Mouse (Mus musculus): ENCODE results near the gene Srebf1.

Gene Srebf1

GRCm38 (mm10) chr11:60222469-60223236 is at the start of gene Srebf1:
Gene Srebf1 (minus strand): TSS chr11:60222581.
- in situ Hi-C loops (cut with MseI, MboI): no loop called here

DNA sequence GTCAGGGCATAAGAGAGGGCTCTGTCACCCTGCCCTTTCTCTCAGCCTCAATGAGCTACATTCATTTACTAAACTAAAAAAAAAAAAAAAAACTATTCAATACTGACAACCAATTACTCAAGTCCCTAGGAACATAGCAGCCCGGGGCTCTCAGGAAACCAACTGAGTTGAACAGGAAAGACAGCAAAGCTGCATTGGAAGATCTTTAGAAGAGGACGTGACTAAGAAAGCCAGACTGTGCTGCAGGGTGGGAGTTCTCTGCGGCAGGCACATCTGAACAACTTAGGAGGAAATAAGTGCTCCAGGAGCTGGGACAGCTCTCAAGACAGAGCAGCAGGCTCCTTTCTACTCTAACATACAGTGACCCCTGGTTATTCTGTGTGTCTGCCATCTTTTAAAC is 46.2 kb upstream of the Srebf1 start:
- in situ Hi-C loops (cut with MseI, MboI): no loop called here

DNA sequence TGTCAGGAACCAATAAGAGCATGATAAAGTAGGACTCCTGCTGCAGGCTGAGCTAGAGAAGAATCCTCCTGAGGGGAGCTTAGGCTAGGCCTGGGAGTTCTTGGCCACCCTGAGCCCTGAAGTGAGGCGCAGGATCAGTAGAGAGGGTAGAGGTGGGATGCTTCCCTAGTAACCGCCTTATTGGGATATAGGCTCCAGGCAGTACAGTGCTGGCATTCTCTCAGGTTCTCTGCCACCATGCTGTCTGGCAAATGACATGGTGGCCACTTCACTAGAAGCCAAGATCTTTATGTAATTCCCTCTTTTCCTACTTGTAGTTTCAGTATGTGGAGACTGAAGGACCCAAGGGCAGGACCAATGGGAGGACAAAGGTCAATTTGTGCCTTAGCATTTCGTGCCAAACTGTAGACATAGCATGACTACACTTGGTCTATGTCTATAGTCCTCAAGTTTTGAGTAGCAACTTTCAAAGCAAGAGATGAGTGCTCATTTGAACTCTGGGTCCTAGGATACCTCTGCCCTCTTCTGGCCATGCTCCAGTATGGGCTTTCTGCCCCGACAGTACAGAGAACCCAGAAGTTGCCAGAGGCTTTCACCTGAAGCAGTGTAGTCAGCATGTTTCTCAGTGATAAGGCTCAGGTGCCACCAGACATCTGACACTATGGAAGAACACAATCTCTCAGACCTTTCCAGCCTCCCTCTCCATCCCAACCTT is 43.0 kb upstream of the Srebf1 start:
- in situ Hi-C loops (cut with MseI, MboI): no loop called here

- in situ Hi-C loops (cut with MseI, MboI): no loop called here
Measured at GRCm38 (mm10) chr11:60264651-60265050, 42.3 kb upstream of the Srebf1 start.

DNA sequence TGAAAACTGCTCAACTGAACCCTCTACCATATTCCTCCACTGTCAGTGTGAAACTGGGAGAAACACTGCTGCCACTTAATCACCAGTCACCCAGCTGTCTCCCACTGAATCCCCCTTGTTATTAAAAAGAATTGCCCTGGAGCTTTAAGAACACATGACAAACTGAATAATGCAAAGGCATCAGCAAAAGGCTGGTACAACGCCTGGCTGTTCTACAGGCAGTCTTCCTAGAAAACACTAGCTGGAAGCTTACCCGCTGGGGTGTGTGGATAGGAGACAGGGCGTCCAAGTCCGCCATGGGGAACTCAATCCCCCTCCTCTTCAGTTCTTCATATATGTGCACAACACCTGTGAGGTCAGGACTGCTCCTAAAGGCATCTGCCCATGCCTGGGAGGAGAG is 40.0 kb upstream of the Srebf1 start:
- in situ Hi-C loops (cut with MseI, MboI): no loop called here

GRCm38 (mm10) chr11:60260743-60261142 is 38.4 kb upstream of the Srebf1 start:
- in situ Hi-C loops (cut with MseI, MboI): no loop called here

DNA sequence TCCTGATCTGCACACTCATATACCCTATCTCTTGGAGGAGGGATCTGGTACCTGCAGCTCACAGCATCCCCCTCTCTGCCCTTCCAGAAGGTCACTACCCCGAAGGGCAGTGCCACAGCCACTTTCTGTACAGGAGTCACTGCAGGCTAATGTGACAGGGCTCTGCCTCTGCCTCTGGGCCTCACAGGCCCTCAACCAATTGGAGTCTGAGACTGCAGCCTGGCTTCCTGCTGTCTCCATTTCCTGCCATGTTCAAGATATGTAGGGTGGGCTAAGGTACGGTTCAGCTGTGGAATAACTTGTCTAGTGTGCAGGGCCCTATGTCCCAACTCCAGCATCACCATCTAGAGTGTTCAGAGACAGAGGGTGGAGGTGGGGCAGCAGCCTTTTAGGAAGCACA is 35.3 kb upstream of the Srebf1 start:
- in situ Hi-C loops (cut with MseI, MboI): no loop called here

- in situ Hi-C loops (cut with MseI, MboI): no loop called here
Measured at GRCm38 (mm10) chr11:60256713-60257112, 34.3 kb upstream of the Srebf1 start.

GRCm38 (mm10) chr11:60256176-60256681 is 33.8 kb upstream of the Srebf1 start:
- in situ Hi-C loops (cut with MseI, MboI): no loop called here

DNA sequence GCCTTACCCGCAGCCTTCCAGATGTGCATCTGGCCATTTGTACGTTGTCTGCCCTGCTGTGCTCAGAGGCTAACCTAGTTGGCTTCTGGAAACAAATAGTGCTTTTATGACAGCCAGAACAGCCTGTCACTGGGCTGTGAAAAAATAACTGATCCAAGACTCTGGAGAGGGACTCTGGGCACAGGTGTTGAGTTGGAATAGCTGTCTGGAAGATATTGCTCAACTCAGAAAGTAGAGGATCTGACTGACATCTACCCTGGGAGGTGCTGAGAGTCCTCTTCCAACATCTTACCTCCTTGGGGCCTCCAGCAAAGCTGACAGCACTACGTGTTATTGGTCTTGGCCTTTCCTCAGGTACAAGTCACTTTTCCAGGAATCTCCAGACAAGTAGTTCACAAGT is 33.3 kb upstream of the Srebf1 start:
- in situ Hi-C loops (cut with MseI, MboI): no loop called here

- in situ Hi-C loops (cut with MseI, MboI): no loop called here
Measured at GRCm38 (mm10) chr11:60255181-60255580, 32.8 kb upstream of the Srebf1 start.

GRCm38 (mm10) chr11:60254308-60254707 is 31.9 kb upstream of the Srebf1 start:
- in situ Hi-C loops (cut with MseI, MboI): no loop called here

GRCm38 (mm10) chr11:60253546-60253945 is 31.2 kb upstream of the Srebf1 start:
- in situ Hi-C loops (cut with MseI, MboI): no loop called here

GRCm38 (mm10) chr11:60250971-60251643 is 28.7 kb upstream of the Srebf1 start:
- in situ Hi-C loops (cut with MseI, MboI): no loop called here

DNA sequence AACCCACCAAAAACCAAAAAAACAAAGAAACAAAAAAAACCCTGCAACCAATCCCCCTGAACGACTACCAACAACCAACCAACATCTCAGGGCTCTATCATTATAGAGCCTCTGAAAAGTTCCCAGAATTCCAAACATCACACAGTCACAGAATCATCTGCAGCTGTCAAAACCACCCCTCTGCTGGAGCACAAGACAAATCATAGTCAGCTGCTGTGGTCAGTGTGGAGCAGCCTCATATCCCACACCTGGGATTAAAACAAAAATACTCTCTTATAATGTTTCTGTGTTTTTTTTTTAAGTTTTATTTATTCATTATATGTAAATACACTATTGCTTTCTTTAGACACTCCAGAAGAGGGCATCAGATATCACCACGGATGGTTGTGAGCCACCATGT is 27.5 kb upstream of the Srebf1 start:
- in situ Hi-C loops (cut with MseI, MboI): no loop called here

GRCm38 (mm10) chr11:60248596-60249404 is 26.4 kb upstream of the Srebf1 start:
- in situ Hi-C loops (cut with MseI, MboI): no loop called here

GRCm38 (mm10) chr11:60247753-60248550 is 25.6 kb upstream of the Srebf1 start:
- in situ Hi-C loops (cut with MseI, MboI): no loop called here

GRCm38 (mm10) chr11:60246077-60246476 is 23.7 kb upstream of the Srebf1 start:
- in situ Hi-C loops (cut with MseI, MboI): no loop called here

GRCm38 (mm10) chr11:60244503-60245143 is 22.2 kb upstream of the Srebf1 start:
- in situ Hi-C loops (cut with MseI, MboI): no loop called here

DNA sequence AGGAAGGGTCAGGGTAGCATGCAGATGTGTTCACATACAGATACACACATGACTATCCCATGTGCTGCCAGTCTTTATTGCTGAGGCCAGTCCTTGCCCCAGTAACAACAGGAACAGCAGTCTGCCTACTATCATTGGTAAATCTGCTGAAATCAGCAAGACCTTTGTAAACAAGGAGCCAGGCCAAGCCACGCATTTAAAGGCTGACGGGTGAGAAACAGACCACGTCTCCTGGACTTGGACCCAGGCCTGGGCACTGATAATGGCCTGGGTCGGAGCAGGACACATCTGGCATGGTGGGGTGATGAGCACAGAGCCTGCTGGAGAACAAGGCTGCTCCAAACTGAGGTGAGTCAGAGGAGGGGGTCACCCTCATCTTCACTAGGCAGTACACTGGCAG is 18.1 kb upstream of the Srebf1 start:
- in situ Hi-C loops (cut with MseI, MboI): no loop called here

Data from mouse trophoblast stem cell (cell line).